Mouse (Mus musculus): ENCODE measurements around the gene Rad23a.

DNA sequence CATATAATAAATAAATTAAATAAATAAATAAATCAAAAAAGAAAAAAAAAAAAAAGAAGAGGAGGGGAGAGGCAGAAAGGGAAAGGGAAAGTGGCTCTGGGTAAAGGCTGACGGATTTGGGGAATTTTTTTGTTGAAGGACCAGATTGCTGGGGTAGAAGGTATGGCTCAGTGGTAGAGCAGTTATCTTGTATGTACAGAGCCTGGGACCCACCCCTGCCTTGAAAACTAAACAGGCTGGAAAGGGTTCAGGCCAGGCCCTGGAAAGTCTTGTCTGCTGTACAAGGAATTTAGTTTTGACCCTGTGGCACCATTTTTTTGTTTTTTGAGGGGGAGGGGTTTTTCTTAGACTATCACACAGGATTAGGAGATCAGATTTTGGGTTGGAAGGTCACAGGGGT is 38.5 kb upstream of the Rad23a start:
- no peak for TF ChIP-seq CTCF (IDR thresholded peaks at IDR 0.05; ENCODE audit: low read depth, low read length)
- TF ChIP-seq TAL1 (conservative IDR thresholded peaks at IDR 0.05; ENCODE audit: low read depth, low read length) = no peak

Data from G1E (cell line).